Mouse (Mus musculus): ENCODE results near the gene Hagh. TPM values are rescaled to one million over a fixed set of nuclear protein-coding genes. Genes with fewer than 3 reads are reported as not detected.
A peak's percentile ranks its signal among the peaks of the same experiment; 100 is the strongest.

The Hagh gene
- total RNA-seq (2021), result 10 to 100 TPM; 75.8 to 90.9 TPM
- long read RNA-seq, experiment 1, transcript Hagh-202 (9 exons, 1,191 nt), result major isoform, 77 of 88 reads
- long read RNA-seq, experiment 1, partial matches to known transcripts, result 2 of 88 reads
- long read RNA-seq, experiment 1, other reads (novel, unspliced or antisense), result 8 of 88 reads
- long read RNA-seq, experiment 2, transcript Hagh-202 (9 exons, 1,191 nt), result major isoform, 97 of 117 reads
- long read RNA-seq, experiment 2, partial matches to known transcripts, result 2 of 117 reads
- long read RNA-seq, experiment 2, other reads (novel, unspliced or antisense), result 18 of 117 reads

- no peak for DNase-seq
- Histone ChIP-seq H3K4me3 (no peak within 1 kb of the TSS), H3K27ac (no peak within 1 kb of the TSS)
- intact Hi-C loops (cut with DNase I), result loop anchor here (10.0 kb wide), 1 partner anchor 95 kb away; no protein-coding TSS in a partner anchor
- no peak for TF ChIP-seq CTCF (IDR thresholded peaks at IDR 0.05)
These were observed at the start of gene Hagh for GRCm38 (mm10) chr17:24839842-24840241. TSS of gene Hagh (plus strand) at chr17:24840143.

- no peak for DNase-seq
- no peak for TF ChIP-seq CTCF (IDR thresholded peaks at IDR 0.05)
- Histone ChIP-seq H3K4me3 (no peak overlapping the region), H3K27ac (no peak overlapping the region)
- intact Hi-C loops (cut with DNase I), result no loop called here
These were observed 47.8 kb upstream of the Hagh start for GRCm38 (mm10) chr17:24792190-24792589.

- intact Hi-C loops (cut with DNase I), result no loop called here
- H3K27ac ChIP-seq, result no peak overlapping the region
- TF ChIP-seq CTCF (IDR thresholded peaks at IDR 0.05), result no peak
- DNase-seq, result no peak
- H3K4me3 ChIP-seq, result no peak overlapping the region
These were observed 45.2 kb upstream of the Hagh start for GRCm38 (mm10) chr17:24794791-24795190.

- H3K27ac ChIP-seq, result no peak overlapping the region
- H3K4me3 ChIP-seq, result no peak overlapping the region
- intact Hi-C loops (cut with DNase I), result no loop called here
- TF ChIP-seq CTCF (IDR thresholded peaks at IDR 0.05), result no peak
- DNase-seq, result no peak
These were observed 43.0 kb upstream of the Hagh start for GRCm38 (mm10) chr17:24796969-24797368.

- TF ChIP-seq CTCF (IDR thresholded peaks at IDR 0.05), result no peak
- intact Hi-C loops (cut with DNase I), result no loop called here
These were observed 41.7 kb upstream of the Hagh start for GRCm38 (mm10) chr17:24798229-24798628.

GRCm38 (mm10) chr17:24799476-24799875 is 40.5 kb upstream of the Hagh start:
- no peak for DNase-seq
- intact Hi-C loops (cut with DNase I), result no loop called here
- no peak for TF ChIP-seq CTCF (IDR thresholded peaks at IDR 0.05)
- no peak overlapping the region for H3K27ac ChIP-seq
- H3K4me3 ChIP-seq, result no peak overlapping the region

More at GRCm38 (mm10) chr17:24798229-24798628, 41.7 kb upstream of the Hagh start:
- DNase-seq, result no peak
- no peak overlapping the region for H3K27ac ChIP-seq
- H3K4me3 ChIP-seq, result no peak overlapping the region

- TF ChIP-seq CTCF (IDR thresholded peaks at IDR 0.05), result no peak
- Histone ChIP-seq H3K27ac (no peak overlapping the region), H3K4me3 (no peak overlapping the region)
- intact Hi-C loops (cut with DNase I), result no loop called here
- DNase-seq, result no peak
These were observed 39.4 kb upstream of the Hagh start for GRCm38 (mm10) chr17:24800524-24800923.

- H3K4me3 ChIP-seq, result peak within 1 kb of the TSS; percentile 82
- no peak within 1 kb of the TSS for H3K27ac ChIP-seq
- intact Hi-C loops (cut with DNase I), result no loop called here
- peak; percentile 76 for DNase-seq
- no peak for TF ChIP-seq CTCF (IDR thresholded peaks at IDR 0.05)
These were observed 35.7 kb upstream of the Hagh start, which contains the start of gene Meiob for GRCm38 (mm10) chr17:24803952-24804951. TSS of gene Meiob (plus strand) at chr17:24804289.

- intact Hi-C loops (cut with DNase I), result no loop called here
- no peak overlapping the region for H3K4me3 ChIP-seq
- TF ChIP-seq CTCF (IDR thresholded peaks at IDR 0.05), result no peak
- DNase-seq, result no peak
- H3K27ac ChIP-seq, result no peak overlapping the region
These were observed 28.7 kb upstream of the Hagh start for GRCm38 (mm10) chr17:24811211-24811610.

GRCm38 (mm10) chr17:24812215-24812614 is 27.7 kb upstream of the Hagh start:
- DNase-seq, result no peak
- no peak overlapping the region for H3K4me3 ChIP-seq
- no peak overlapping the region for H3K27ac ChIP-seq
- TF ChIP-seq CTCF (IDR thresholded peaks at IDR 0.05), result no peak
- intact Hi-C loops (cut with DNase I), result no loop called here

- no peak overlapping the region for H3K4me3 ChIP-seq
- no peak for TF ChIP-seq CTCF (IDR thresholded peaks at IDR 0.05)
- intact Hi-C loops (cut with DNase I), result no loop called here
- DNase-seq, result no peak
- no peak overlapping the region for H3K27ac ChIP-seq
These were observed 24.7 kb upstream of the Hagh start for GRCm38 (mm10) chr17:24815256-24815655.

GRCm38 (mm10) chr17:24817503-24817902 is 22.4 kb upstream of the Hagh start:
- TF ChIP-seq CTCF (IDR thresholded peaks at IDR 0.05), result peak; percentile 57
- H3K27ac ChIP-seq, result no peak overlapping the region
- intact Hi-C loops (cut with DNase I), result no loop called here
- DNase-seq, result no peak
- H3K4me3 ChIP-seq, result no peak overlapping the region

GRCm38 (mm10) chr17:24818172-24818571 is 21.8 kb upstream of the Hagh start:
- TF ChIP-seq CTCF (IDR thresholded peaks at IDR 0.05), result no peak
- no peak for DNase-seq
- intact Hi-C loops (cut with DNase I), result loop anchor here (2.0 kb wide), 1 partner anchor 73 kb away; no protein-coding TSS in a partner anchor
- Histone ChIP-seq H3K27ac (0 out of 2 replicates have a peak overlapping the region, but pooled peaks have one; percentile 28), H3K4me3 (no peak overlapping the region)

Data from gastrocnemius, adult 2 months (tissue).